Comparison of ENCODE assay signal across 20 mouse cellular contexts in the genomic region with DNA sequence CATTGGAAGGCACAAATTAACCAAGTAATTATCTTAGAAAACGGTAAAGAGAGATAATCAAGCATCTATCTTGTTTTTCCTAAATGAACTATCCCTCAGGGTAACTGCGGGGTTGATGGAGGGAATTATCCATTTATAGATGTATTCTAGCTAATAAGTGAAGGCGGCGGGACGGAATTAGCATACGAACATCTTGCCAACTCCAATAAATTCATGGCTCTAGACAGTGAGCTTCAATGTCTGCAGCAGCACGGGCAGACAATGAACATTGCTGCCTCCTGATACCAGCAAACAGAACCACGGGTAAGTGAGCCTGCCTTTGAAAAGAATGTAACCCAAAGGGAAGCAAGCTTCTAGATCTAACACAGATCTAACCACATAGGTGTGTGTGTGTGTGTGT.
DNase-seq lines count a peak whose midpoint lies in the region; ATAC-seq lines count a peak whose summit lies in the region.
"Had no signal": no experiment of that assay in that cellular context is flagged by ENCODE, and none has a peak within 500 bp of the region (broad histone marks: within the 10 kb centered on the region; RNA-seq: fewer than 3 reads in every experiment).

No protein-coding gene starts in this region.

- peaks cover 21% of the 10 kb centered on the region for H3K4me1 ChIP-seq in forebrain, embryonic 15.5 days
- H3K4me1 ChIP-seq in forebrain, embryonic 12.5 days = no peaks in the 10 kb centered on the region
- peaks cover 30% of the 10 kb centered on the region for H3K4me1 ChIP-seq in neural tube, embryonic 13.5 days (replicated peaks)
- H3K4me1 ChIP-seq: limb, embryonic 10.5 days had no signal

- no peaks in the 10 kb centered on the region for H3K27me3 ChIP-seq in forebrain, embryonic 15.5 days
- no peaks in the 10 kb centered on the region for H3K27me3 ChIP-seq in forebrain, embryonic 12.5 days
- no peaks in the 10 kb centered on the region for H3K27me3 ChIP-seq in neural tube, embryonic 13.5 days
- H3K27me3 ChIP-seq: CH12.LX had no signal

- 15% methylated on average over 8 of the region's 8 CpGs for WGBS in forebrain, embryonic 15.5 days
- WGBS in forebrain, embryonic 12.5 days = 54% methylated on average over 8 of the region's 8 CpGs
- WGBS in neural tube, embryonic 13.5 days = 24% methylated on average over 8 of the region's 8 CpGs

- ATAC-seq in forebrain, embryonic 15.5 days (replicated peaks) = peak; percentile 80
- ATAC-seq in forebrain, embryonic 12.5 days (ENCODE audit: low FRiP score) = no peak
- ATAC-seq in neural tube, embryonic 13.5 days (ENCODE audit: low read depth) = peak; percentile 67; the same call in 1 of the 2 replicates
- ATAC-seq: intestine, embryonic 16.5 days; liver, postnatal 0 days had no signal

- DNase-seq in left cerebral cortex, adult 11 months (ENCODE audit: low spot score) = peak; percentile 7
- DNase-seq in left cerebral cortex, adult 18-20 months (ENCODE audit: low spot score in 2 of 2) = no peak
- DNase-seq in brain, embryonic 18.5 days (ENCODE audit: low read depth, low spot score) = peak; percentile 14
- DNase-seq in cerebellum, postnatal 25 days = no peak
- no peak for DNase-seq in spleen, postnatal 36 days (ENCODE audit: low spot score in 2 of 2)
- DNase-seq: adrenal gland, postnatal 36 days; cerebellum, adult 8-10 months; gastrocnemius, postnatal 25 days; heart, adult 2 months; heart, postnatal 4 days; kidney, postnatal 4 days; liver, postnatal 0 days; lung, postnatal 14 days; thymus, postnatal 25 days had no signal

- H3K36me3 ChIP-seq in forebrain, embryonic 15.5 days = no peaks in the 10 kb centered on the region
- no peaks in the 10 kb centered on the region for H3K36me3 ChIP-seq in forebrain, embryonic 12.5 days (replicated peaks)
- H3K36me3 ChIP-seq in neural tube, embryonic 13.5 days = no peaks in the 10 kb centered on the region
- H3K36me3 ChIP-seq: limb, embryonic 10.5 days had no signal

- H3K27ac ChIP-seq in forebrain, embryonic 15.5 days (replicated peaks) = 0 out of 2 replicates have a peak overlapping the region, but pooled peaks have one; percentile 39
- H3K27ac ChIP-seq in forebrain, embryonic 12.5 days = no peak overlapping the region
- peak overlapping the region; percentile 75 for H3K27ac ChIP-seq in neural tube, embryonic 13.5 days (replicated peaks)
- H3K27ac ChIP-seq: heart, adult 2 months; limb, embryonic 10.5 days had no signal

- H3K9me3 ChIP-seq in forebrain, embryonic 15.5 days = no peaks in the 10 kb centered on the region
- no peaks in the 10 kb centered on the region for H3K9me3 ChIP-seq in forebrain, embryonic 12.5 days
- no peaks in the 10 kb centered on the region for H3K9me3 ChIP-seq in neural tube, embryonic 13.5 days
- H3K9me3 ChIP-seq: limb, embryonic 10.5 days had no signal

- H3K4me3 ChIP-seq in forebrain, embryonic 15.5 days = no peak overlapping the region
- no peak overlapping the region for H3K4me3 ChIP-seq in forebrain, embryonic 12.5 days (replicated peaks)
- H3K4me3 ChIP-seq in neural tube, embryonic 13.5 days = no peak overlapping the region
- H3K4me3 ChIP-seq: heart, adult 2 months; limb, embryonic 10.5 days had no signal

- no peak overlapping the region for H3K9ac ChIP-seq in forebrain, embryonic 15.5 days (replicated peaks)
- H3K9ac ChIP-seq in forebrain, embryonic 12.5 days = no peak overlapping the region
- no peak overlapping the region for H3K9ac ChIP-seq in neural tube, embryonic 13.5 days
- H3K9ac ChIP-seq: liver, postnatal 0 days had no signal

- no peak overlapping the region for H3K4me2 ChIP-seq in forebrain, embryonic 15.5 days (replicated peaks)
- no peak overlapping the region for H3K4me2 ChIP-seq in forebrain, embryonic 12.5 days
- H3K4me2 ChIP-seq in neural tube, embryonic 13.5 days = no peak overlapping the region

Comparison
In these comparisons a context has a peak if more than half of its experiments do, and no peak if none do; other contexts are left out.
1. DNase-seq: peak in left cerebral cortex, adult 11 months (single experiment) and brain, embryonic 18.5 days (single experiment); none in left cerebral cortex, adult 18-20 months (0 of 2), cerebellum, postnatal 25 days (0 of 2) and spleen, postnatal 36 days (0 of 2).